Mouse (Mus musculus) liver, embryonic 15.5 days (tissue): Measurements from ENCODE around the gene Thra. TPM values are rescaled to one million over a fixed set of nuclear protein-coding genes. Genes with fewer than 3 reads are reported as not detected.

Source experiments
- ATAC-seq: fragments of 200-750 bp; cut with Nextera tagmentation; 2 replicates; pipeline ENCODE4 v1.8.0; 2017; ENCODE audit warnings: moderate number of reproducible peaks, mild to moderate bottlenecking, moderate library complexity; ENCODE audit not compliant: insufficient read depth
- H3K27ac ChIP-seq: fragments of 300-500 bp; sonication (generic); replicated peaks from 2 replicates; pipeline ENCODE4 v1.5.1; 2015; ENCODE audit warnings: mild to moderate bottlenecking, inconsistent platforms
- H3K27me3 ChIP-seq: fragments of 300-500 bp; sonication (generic); 2 replicates; pipeline ENCODE4 v1.6.1; 2015; ENCODE audit warnings: mild to moderate bottlenecking, inconsistent platforms
- H3K36me3 ChIP-seq: fragments of 300-500 bp; sonication (generic); replicated peaks from 2 replicates; pipeline ENCODE4 v1.6.1; 2015; ENCODE audit warnings: moderate library complexity, mild to moderate bottlenecking, inconsistent platforms
- H3K4me1 ChIP-seq: fragments of 300-500 bp; sonication (generic); replicated peaks from 2 replicates; pipeline ENCODE4 v1.6.1; 2015; ENCODE audit warnings: inconsistent platforms
- H3K4me2 ChIP-seq: fragments of 300-500 bp; sonication (generic); 2 replicates; pipeline ENCODE4 v1.6.1; 2015; ENCODE audit warnings: moderate library complexity, mild to moderate bottlenecking, inconsistent platforms
- H3K4me3 ChIP-seq: fragments of 300-500 bp; sonication (generic); replicated peaks from 2 replicates; pipeline ENCODE4 v1.5.1; 2015; ENCODE audit warnings: mild to moderate bottlenecking, inconsistent platforms
- H3K9ac ChIP-seq: fragments of 300-500 bp; sonication (generic); 2 replicates; pipeline ENCODE4 v1.6.1; 2015; ENCODE audit warnings: moderate library complexity, mild to moderate bottlenecking, inconsistent platforms
- H3K9me3 ChIP-seq: fragments of 300-500 bp; sonication (generic); replicated peaks from 2 replicates; pipeline ENCODE4 v1.6.1; 2016; ENCODE audit warnings: inconsistent platforms
- WGBS: fragments of 180-500 bp; shearing (Covaris S2); methylation state at CpG from one replicate; pipeline ENCODE4 v1.1.7; 2015; ENCODE audit warnings: mixed read lengths; ENCODE audit not compliant: insufficient replicate concordance; 5-methylcytosine and 5-hydroxymethylcytosine counted together
- polyA plus RNA-seq: library from polyadenylated mRNA; unstranded; fragments of >200 nt; fragmentation: Nextera tagmentation; extraction: Ambion mirVana; gene quantifications from 2 replicates; pipeline ENCODE4 v1.2.1, GENCODE M21; 2015

The Thra gene
- polyA plus RNA-seq, 1 experiment from 2014 or later, result 7.2 TPM

DNA sequence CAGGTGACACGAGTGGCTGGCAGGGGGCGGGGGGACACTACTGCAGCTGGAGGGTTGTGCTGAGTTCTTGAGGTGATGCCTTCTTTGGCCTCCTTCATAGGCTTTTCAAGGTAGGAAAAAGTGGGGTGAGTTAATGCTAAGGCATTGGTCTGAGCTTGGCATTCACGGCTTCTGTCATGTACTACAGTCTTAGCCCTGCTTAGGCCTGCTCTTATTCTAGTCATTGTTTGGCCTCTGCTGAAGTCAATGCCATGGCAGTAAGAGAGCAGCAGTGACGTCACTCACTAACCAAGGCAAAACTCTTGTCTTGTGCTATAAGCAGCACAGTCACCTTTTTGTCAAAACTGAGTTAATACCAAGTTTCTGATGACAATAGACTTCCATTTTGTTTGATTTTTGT is 57.5 kb downstream of the Thra start:
- no peak for ATAC-seq
- H3K4me3 ChIP-seq, result peak overlapping the region; percentile 94
- 66% methylated on average over 4 of the region's 4 CpGs for WGBS
- no peaks in the 10 kb centered on the region for H3K9me3 ChIP-seq
- no peak overlapping the region for H3K9ac ChIP-seq
- H3K4me1 ChIP-seq, result peaks cover 53% of the 10 kb centered on the region
- no peak overlapping the region for H3K27ac ChIP-seq
- peaks cover 46% of the 10 kb centered on the region for H3K36me3 ChIP-seq
- H3K4me2 ChIP-seq, result peak overlapping the region; percentile 99
- H3K27me3 ChIP-seq, result no peaks in the 10 kb centered on the region

DNA sequence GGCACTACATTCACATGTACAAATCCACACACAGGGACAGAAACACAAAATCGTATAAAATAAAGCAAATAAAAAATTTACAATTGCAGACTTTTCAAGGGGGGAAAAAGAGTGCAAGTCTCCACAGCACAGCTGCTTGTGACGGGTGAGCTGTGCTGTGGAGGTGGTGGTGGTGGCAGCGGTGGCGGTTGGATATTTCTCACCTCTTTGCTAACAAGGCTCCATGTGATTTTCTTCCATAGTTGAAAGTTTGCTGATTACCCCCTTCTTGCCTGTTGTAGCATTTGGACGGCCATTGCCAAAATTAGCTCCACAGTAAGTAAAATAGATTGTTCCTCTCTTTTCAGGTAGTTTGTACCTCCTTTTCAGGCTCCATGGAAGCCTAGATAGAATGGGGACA is 64.2 kb downstream of the Thra start, which contains the start of gene Casc3:
Casc3 (plus strand) TSS at position 301 of the 400 bp plus-strand sequence.
- H3K27ac ChIP-seq, result no peak within 1 kb of the TSS
- H3K9me3 ChIP-seq, result no peaks in the 10 kb centered on the region
- no peaks in the 10 kb centered on the region for H3K27me3 ChIP-seq
- ATAC-seq, result no peak
- WGBS, result 83% methylated on average over 5 of the region's 5 CpGs
- H3K36me3 ChIP-seq, result peaks cover 81% of the 10 kb centered on the region
- no peak within 1 kb of the TSS for H3K4me3 ChIP-seq
- H3K4me1 ChIP-seq, result peaks cover 12% of the 10 kb centered on the region
- H3K9ac ChIP-seq, result no peak within 1 kb of the TSS
- no peak within 1 kb of the TSS for H3K4me2 ChIP-seq

GRCm38 (mm10) chr11:98808417-98808816 is 68.0 kb downstream of the Thra start:
- 79% methylated on average over 2 of the region's 2 CpGs for WGBS
- Histone ChIP-seq H3K4me3 (peak overlapping the region; percentile 89; the same call in 1 of the 2 replicates), H3K9ac (no peak overlapping the region), H3K9me3 (no peaks in the 10 kb centered on the region), H3K36me3 (peaks cover 66% of the 10 kb centered on the region), H3K27ac (peak overlapping the region; percentile 79), H3K27me3 (no peaks in the 10 kb centered on the region), H3K4me2 (peak overlapping the region; percentile 75; the same call in 1 of the 2 replicates), H3K4me1 (peaks cover 29% of the 10 kb centered on the region)
- ATAC-seq, result no peak

DNA sequence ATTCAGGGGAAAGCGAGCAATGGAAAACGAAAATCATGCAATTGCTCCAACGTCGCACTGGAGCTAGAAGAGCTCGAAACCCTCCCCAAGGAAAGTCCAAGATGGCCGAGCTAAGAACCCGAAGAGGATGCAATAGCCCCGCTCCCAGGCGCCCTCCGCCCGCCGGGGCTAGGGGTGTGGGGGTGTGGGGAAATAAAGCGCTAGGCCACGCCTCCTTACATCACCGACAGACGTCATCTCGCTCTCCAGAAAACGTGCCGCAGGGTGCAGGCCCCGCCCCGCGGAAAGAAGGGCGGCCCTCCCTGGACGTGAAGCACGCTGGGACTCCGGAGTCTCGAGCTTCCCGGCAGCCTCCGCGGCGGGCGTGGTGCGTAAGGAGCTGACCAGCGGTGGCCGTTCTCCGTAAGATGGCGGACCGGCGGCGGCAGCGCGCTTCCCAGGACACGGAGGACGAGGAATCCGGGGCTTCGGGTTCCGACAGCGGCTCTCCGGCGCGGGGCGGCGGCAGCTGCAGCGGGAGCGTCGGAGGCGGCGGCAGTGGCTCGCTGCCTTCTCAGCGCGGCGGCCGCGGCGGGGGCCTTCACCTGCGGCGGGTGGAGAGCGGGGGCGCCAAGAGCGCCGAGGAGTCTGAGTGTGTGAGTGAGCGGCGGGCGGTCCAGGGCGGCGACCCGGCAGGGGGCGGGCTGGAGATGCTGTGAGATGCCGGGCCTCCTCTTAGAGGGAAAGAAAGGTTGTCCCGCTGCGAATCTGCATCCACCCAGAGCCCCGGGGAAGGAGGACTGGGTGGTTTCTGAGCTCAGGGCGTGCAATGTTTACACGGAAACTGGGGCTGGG is 69.2 kb downstream of the Thra start:
- Histone ChIP-seq H3K27ac (peak overlapping the region; percentile 97), H3K4me1 (peaks cover 29% of the 10 kb centered on the region), H3K36me3 (peaks cover 65% of the 10 kb centered on the region), H3K4me2 (peak overlapping the region; percentile 75), H3K4me3 (peak overlapping the region; percentile 89), H3K27me3 (no peaks in the 10 kb centered on the region), H3K9ac (peak overlapping the region; percentile 89), H3K9me3 (no peaks in the 10 kb centered on the region)
- under 1% methylated on average over 81 of the region's 84 CpGs for WGBS
- ATAC-seq, result peak; percentile 99

GRCm38 (mm10) chr11:98810686-98811085 is 70.2 kb downstream of the Thra start:
- H3K4me3 ChIP-seq, result peak overlapping the region; percentile 89
- WGBS, result 63% methylated on average over 7 of the region's 7 CpGs
- H3K4me2 ChIP-seq, result peak overlapping the region; percentile 75
- peaks cover 29% of the 10 kb centered on the region for H3K4me1 ChIP-seq
- H3K9ac ChIP-seq, result peak overlapping the region; percentile 89
- H3K9me3 ChIP-seq, result no peaks in the 10 kb centered on the region
- peaks cover 64% of the 10 kb centered on the region for H3K36me3 ChIP-seq
- no peaks in the 10 kb centered on the region for H3K27me3 ChIP-seq
- no peak for ATAC-seq
- peak overlapping the region; percentile 97 for H3K27ac ChIP-seq

DNA sequence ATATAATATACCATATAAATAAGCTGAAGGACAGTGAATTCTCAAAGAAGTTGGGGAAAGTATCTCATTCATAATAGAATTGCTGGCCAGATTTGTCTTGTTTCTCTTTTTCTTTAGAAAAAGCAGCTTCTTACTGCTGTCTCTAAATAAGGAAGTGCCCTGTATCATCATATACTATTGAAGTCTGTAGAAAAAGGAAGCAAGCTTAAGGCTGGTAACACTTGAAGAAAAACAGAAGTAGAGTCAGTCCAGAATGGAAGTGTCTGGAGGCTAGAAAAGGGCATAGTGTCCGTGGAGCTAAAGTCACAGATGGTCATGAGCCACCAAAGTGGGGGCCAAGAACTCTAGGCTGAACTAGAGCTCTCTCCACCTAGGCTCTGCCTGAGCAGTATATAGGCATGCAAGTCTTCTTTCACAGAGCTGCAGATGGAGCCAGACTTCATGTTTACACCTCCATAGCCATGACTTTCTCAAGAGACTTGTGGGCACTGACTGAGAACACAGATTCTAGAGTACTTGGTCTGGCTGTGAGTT is 76.3 kb downstream of the Thra start:
- no peak overlapping the region for H3K27ac ChIP-seq

More for the DNA sequence above, 76.3 kb downstream of the Thra start:
- Histone ChIP-seq H3K27me3 (no peaks in the 10 kb centered on the region), H3K36me3 (peaks cover 93% of the 10 kb centered on the region), H3K4me3 (no peak overlapping the region), H3K9ac (no peak overlapping the region), H3K4me2 (no peak overlapping the region), H3K4me1 (peaks cover 11% of the 10 kb centered on the region), H3K9me3 (no peaks in the 10 kb centered on the region)
- 18% methylated on average over 1 of the region's 1 CpGs for WGBS
- ATAC-seq, result no peak

Other genes with a start within 250 kb of the Thra start
- gene Ikzf3, start 194.6 kb upstream of the Thra start, polyA plus RNA-seq, result 0.10 and 0.13 TPM in 2 replicates
- gene Zpbp2, start 189.5 kb upstream of the Thra start, polyA plus RNA-seq, result 0.62 and 0.79 TPM in 2 replicates
- 40.6 and 45.4 TPM in 2 replicates for gene Ormdl3, start 153.3 kb upstream of the Thra start, polyA plus RNA-seq
- gene Lrrc3c, start 142.3 kb upstream of the Thra start, polyA plus RNA-seq, result not detected in 2 replicates
- gene Gm12355, start 115.0 kb upstream of the Thra start, polyA plus RNA-seq, result 0.38 and 0.44 TPM in 2 replicates
- gene Gsdma3, start 114.3 kb upstream of the Thra start, polyA plus RNA-seq, result not detected in 2 replicates
- gene Gsdma2, start 93.9 kb upstream of the Thra start, polyA plus RNA-seq, result not detected in 2 replicates
- not detected in 2 replicates for gene Gsdma, start 76.3 kb upstream of the Thra start, polyA plus RNA-seq
- 102 and 109 TPM in 2 replicates for gene Psmd3, start 58.1 kb upstream of the Thra start, polyA plus RNA-seq
- gene Csf3, start 39.4 kb upstream of the Thra start, polyA plus RNA-seq, result not detected in 2 replicates
- gene Med24, start 11.2 kb upstream of the Thra start, polyA plus RNA-seq, result 24.2 and 27.7 TPM in 2 replicates
- gene Nr1d1, start 34.7 kb downstream of the Thra start, polyA plus RNA-seq, result 0.63 and 0.85 TPM in 2 replicates
- 5.2 and 5.8 TPM in 2 replicates for gene Msl1, start 54.9 kb downstream of the Thra start, polyA plus RNA-seq
- gene Casc3, start 64.3 kb downstream of the Thra start, polyA plus RNA-seq, result 14.4 and 16.2 TPM in 2 replicates
- gene Rapgefl1, start 96.1 kb downstream of the Thra start, polyA plus RNA-seq, result 0.24 and 0.28 TPM in 2 replicates
- gene Wipf2, start 123.0 kb downstream of the Thra start, polyA plus RNA-seq, result 1.2 and 1.3 TPM in 2 replicates
- 54.6 and 58.0 TPM in 2 replicates for gene Cdc6, start 167.2 kb downstream of the Thra start, polyA plus RNA-seq
- 4.4 and 4.5 TPM in 2 replicates for gene Rara, start 187.2 kb downstream of the Thra start, polyA plus RNA-seq
- not detected in 2 replicates for gene Gjd3, start 242.4 kb downstream of the Thra start, polyA plus RNA-seq